ENCODE assay signal across 17 mouse cellular contexts in genomic region chr4:95185916-95186200, GRCm38 (mm10).
DNase-seq lines count a peak whose midpoint lies in the region; ATAC-seq lines count a peak whose summit lies in the region.
"Had no signal": no experiment of that assay in that cellular context is flagged by ENCODE, and none has a peak within 500 bp of the region (broad histone marks: within the 10 kb centered on the region; RNA-seq: fewer than 3 reads in every experiment).

No protein-coding gene starts in this region.

- no peak overlapping the region for H3K27ac ChIP-seq in embryonic facial prominence, embryonic 14.5 days (replicated peaks; ENCODE audit: low read depth, low read length)
- H3K27ac ChIP-seq in embryonic facial prominence, embryonic 10.5 days (replicated peaks) = no peak overlapping the region
- H3K27ac ChIP-seq in limb, embryonic 13.5 days = peak overlapping the region; percentile 63; the same call in 1 of the 2 replicates
- H3K27ac ChIP-seq: heart, embryonic 13.5 days; layer of hippocampus, adult 2 months; liver, embryonic 14.5 days had no signal

- H3K9ac ChIP-seq in embryonic facial prominence, embryonic 14.5 days (ENCODE audit: low read depth, low read length) = no peak overlapping the region
- no peak overlapping the region for H3K9ac ChIP-seq in limb, embryonic 13.5 days
- H3K9ac ChIP-seq: heart, embryonic 13.5 days; liver, embryonic 14.5 days had no signal

- no peaks in the 10 kb centered on the region for H3K27me3 ChIP-seq in embryonic facial prominence, embryonic 14.5 days (replicated peaks; ENCODE audit: control insufficient read depth, insufficient read depth, low read length)
- H3K27me3 ChIP-seq in embryonic facial prominence, embryonic 10.5 days (replicated peaks; ENCODE audit: low read depth, poor library complexity, severe bottlenecking) = peaks cover 5% of the 10 kb centered on the region; the same call in 1 of the 2 replicates
- no peaks in the 10 kb centered on the region for H3K27me3 ChIP-seq in limb, embryonic 13.5 days
- H3K27me3 ChIP-seq: heart, embryonic 13.5 days had no signal

- H3K36me3 ChIP-seq in embryonic facial prominence, embryonic 14.5 days (ENCODE audit: control insufficient read depth, insufficient read depth, low read length) = no peaks in the 10 kb centered on the region
- no peaks in the 10 kb centered on the region for H3K36me3 ChIP-seq in embryonic facial prominence, embryonic 10.5 days (replicated peaks)
- no peaks in the 10 kb centered on the region for H3K36me3 ChIP-seq in limb, embryonic 13.5 days
- H3K36me3 ChIP-seq: G1E; heart, embryonic 13.5 days had no signal

- peak; percentile 27 for ATAC-seq in embryonic facial prominence, embryonic 14.5 days (ENCODE audit: low read depth)
- 0 out of 2 replicates have a peak, but pooled peaks have one; percentile 67 for ATAC-seq in limb, embryonic 13.5 days (ENCODE audit: low FRiP score, low read depth)
- no peak for ATAC-seq in megakaryocyte-erythroid progenitor cell, adult 5-6 weeks (replicated peaks; ENCODE audit: low FRiP score, low TSS enrichment, poor library complexity, severe bottlenecking)
- ATAC-seq: CD4-positive, CD25-positive, alpha-beta regulatory T cell, adult 4 months; intestine, embryonic 16.5 days had no signal

- no peak for DNase-seq in embryonic facial prominence, embryonic 14.5 days (ENCODE audit: low spot score)
- DNase-seq in embryonic facial prominence, embryonic 10.5 days (ENCODE audit: low spot score) = no peak
- DNase-seq in retina, postnatal 1 day = peak; percentile 84
- no peak for DNase-seq in retina, embryonic 14.5 days (ENCODE audit: low spot score)
- DNase-seq in adrenal gland, postnatal 14 days = no peak
- DNase-seq in right cerebral cortex, postnatal 14 days = no peak
- DNase-seq: cerebellum, postnatal 25 days; heart, postnatal 36 days; left cerebral cortex, postnatal 4 days had no signal

- H3K4me3 ChIP-seq in embryonic facial prominence, embryonic 14.5 days (ENCODE audit: low read depth, low read length) = no peak overlapping the region
- H3K4me3 ChIP-seq in embryonic facial prominence, embryonic 10.5 days = no peak overlapping the region
- no peak overlapping the region for H3K4me3 ChIP-seq in limb, embryonic 13.5 days
- H3K4me3 ChIP-seq: heart, embryonic 13.5 days; layer of hippocampus, adult 2 months had no signal

- no peaks in the 10 kb centered on the region for H3K9me3 ChIP-seq in embryonic facial prominence, embryonic 14.5 days (ENCODE audit: control insufficient read depth, low read length)
- H3K9me3 ChIP-seq in embryonic facial prominence, embryonic 10.5 days = no peaks in the 10 kb centered on the region
- no peaks in the 10 kb centered on the region for H3K9me3 ChIP-seq in limb, embryonic 13.5 days
- H3K9me3 ChIP-seq: G1E; heart, embryonic 13.5 days had no signal

- 81% methylated on average over 3 of the region's 3 CpGs for WGBS in embryonic facial prominence, embryonic 14.5 days
- WGBS in embryonic facial prominence, embryonic 10.5 days = 77% methylated on average over 3 of the region's 3 CpGs
- WGBS in limb, embryonic 13.5 days = 49% methylated on average over 3 of the region's 3 CpGs

- H3K4me1 ChIP-seq in embryonic facial prominence, embryonic 14.5 days (ENCODE audit: control insufficient read depth, insufficient read depth, low read length) = peaks cover 5% of the 10 kb centered on the region; the same call in 1 of the 2 replicates
- peaks cover 15% of the 10 kb centered on the region for H3K4me1 ChIP-seq in embryonic facial prominence, embryonic 10.5 days
- H3K4me1 ChIP-seq in limb, embryonic 13.5 days = peaks cover 15% of the 10 kb centered on the region
- H3K4me1 ChIP-seq: heart, embryonic 13.5 days had no signal

- H3K4me2 ChIP-seq in embryonic facial prominence, embryonic 14.5 days (ENCODE audit: low read depth, low read length) = no peak overlapping the region
- no peak overlapping the region for H3K4me2 ChIP-seq in limb, embryonic 13.5 days (replicated peaks)
- H3K4me2 ChIP-seq: heart, embryonic 13.5 days had no signal
